Mouse (Mus musculus): ENCODE results near the gene Kazald1.
"Not testable (repeated sequence)": the region's sequence is repeated elsewhere in the genome, so short reads cannot be mapped to it uniquely, and the experiment has no call there.

Kazald1 gene

GRCm38 (mm10) chr19:45074580-45075322, at the start of gene Kazald1:
TSS of gene Kazald1 (plus strand) at chr19:45075241.
- DNase-seq (ENCODE audit: low spot score) = peak; percentile 94

- no peak for DNase-seq (ENCODE audit: low spot score)
Measured at GRCm38 (mm10) chr19:45025937-45026568, 49.0 kb upstream of the Kazald1 start.

- no peak for DNase-seq (ENCODE audit: low spot score)
Measured at GRCm38 (mm10) chr19:45026958-45027670, 47.9 kb upstream of the Kazald1 start.

DNA sequence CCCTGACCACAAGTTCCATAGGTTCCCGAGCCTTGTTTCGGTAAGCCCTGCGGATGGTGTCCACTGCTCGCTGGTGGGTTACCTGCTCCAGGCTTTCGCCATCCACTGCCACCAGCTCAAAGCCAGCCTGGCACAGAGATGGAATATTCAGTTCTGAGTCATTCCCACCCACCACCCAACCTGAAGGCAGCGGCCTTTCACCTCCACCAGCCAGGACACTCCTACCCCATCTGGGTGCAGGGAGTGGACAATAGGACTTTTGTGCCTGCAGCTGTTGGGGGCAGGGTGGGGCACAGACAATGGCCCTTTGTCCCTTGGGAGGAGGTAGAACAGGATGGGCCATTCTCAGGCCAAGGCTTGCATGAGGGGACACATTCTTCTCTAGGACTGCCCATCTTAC, 47.2 kb upstream of the Kazald1 start:
- peak; percentile 46 for DNase-seq (ENCODE audit: low spot score)

GRCm38 (mm10) chr19:45028746-45029145, 46.3 kb upstream of the Kazald1 start:
- no peak for DNase-seq (ENCODE audit: low spot score)

GRCm38 (mm10) chr19:45029571-45029970, 45.5 kb upstream of the Kazald1 start:
- DNase-seq (ENCODE audit: low spot score) = no peak

GRCm38 (mm10) chr19:45030111-45030510, 44.9 kb upstream of the Kazald1 start:
- DNase-seq (ENCODE audit: low spot score) = peak; percentile 75

- peak; percentile 95 for DNase-seq (ENCODE audit: low spot score)
Measured at GRCm38 (mm10) chr19:45030746-45031693, 44.0 kb upstream of the Kazald1 start.

DNA sequence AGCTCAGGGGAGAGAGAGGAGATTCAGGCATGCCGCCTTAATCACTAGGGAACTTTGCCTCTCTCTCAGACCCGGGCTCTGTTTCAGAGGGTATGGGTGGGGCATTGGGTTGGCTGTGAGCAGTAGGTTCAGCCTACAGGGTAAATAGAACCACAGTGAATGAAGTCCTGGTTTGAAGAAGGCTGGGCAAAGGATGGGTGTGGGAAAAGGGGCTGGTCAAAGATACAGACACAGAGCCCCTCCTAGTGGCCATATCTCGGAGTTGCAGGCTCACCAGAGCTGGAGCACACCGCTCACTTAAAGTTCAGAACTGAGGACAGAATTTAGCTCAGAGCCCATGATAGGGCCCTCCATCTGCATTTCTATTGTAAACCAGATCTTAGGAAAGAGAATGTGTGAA, 43.3 kb upstream of the Kazald1 start:
- peak; percentile 88 for DNase-seq (ENCODE audit: low spot score)

DNA sequence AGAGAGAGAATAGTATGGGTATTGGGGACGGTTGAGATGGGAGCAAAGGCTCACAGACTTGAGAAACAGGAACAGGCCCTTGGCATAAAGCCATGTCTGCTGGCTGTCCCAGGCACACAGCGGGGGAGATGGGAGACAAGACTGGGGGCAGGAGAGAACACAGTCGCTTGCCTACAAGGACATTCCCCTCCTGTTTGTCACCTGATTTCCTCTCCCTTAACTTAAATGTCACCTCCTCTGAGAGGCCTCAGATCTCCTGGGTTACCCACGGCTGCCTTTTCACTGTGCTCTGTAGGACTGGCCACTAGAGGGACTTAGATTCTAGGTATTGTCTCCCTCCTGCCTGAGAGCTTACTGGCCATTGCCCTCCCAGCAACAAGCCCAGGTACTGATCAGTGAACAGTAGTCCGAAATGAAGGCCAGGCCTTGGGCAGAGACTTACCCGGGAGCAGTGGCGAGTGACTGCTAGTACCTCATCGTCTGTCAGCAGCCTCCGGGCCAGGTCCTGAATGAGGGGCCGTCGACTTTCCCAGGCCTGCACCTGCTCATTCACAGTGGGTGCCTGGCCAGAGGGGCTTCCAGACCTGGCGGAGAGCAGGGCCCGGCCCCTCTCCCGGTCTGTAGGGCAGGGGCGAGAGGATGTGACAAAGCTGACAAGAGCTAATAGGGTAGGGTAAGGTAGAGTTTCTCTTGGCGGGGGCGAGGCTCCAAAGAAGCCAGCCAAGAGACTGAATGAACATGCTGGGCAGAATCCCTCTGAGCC, 42.3 kb upstream of the Kazald1 start:
- peak; percentile 50 for DNase-seq (ENCODE audit: low spot score)

- peak; percentile 77 for DNase-seq (ENCODE audit: low spot score)
Measured at GRCm38 (mm10) chr19:45036867-45037266, 38.2 kb upstream of the Kazald1 start.

DNA sequence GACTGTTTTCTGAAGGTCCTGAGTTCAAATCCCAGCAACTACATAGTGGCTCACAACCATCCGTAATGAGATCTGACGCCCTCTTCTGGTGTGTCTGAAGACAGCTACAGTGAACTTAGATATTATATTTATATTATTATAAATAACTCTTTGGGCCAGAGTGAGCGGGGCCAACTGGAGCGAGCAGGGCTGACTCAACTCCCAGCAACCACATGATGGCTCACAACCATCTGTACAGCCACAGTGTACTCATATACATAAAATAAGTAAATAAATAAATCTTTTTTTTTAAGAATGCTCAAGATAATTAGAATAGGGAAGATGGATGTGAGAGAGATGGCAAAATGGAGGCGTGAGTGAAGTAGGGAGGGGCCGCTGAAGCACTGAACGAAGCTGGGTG, 36.8 kb upstream of the Kazald1 start:
- DNase-seq (ENCODE audit: low spot score) = not testable (repeated sequence)

GRCm38 (mm10) chr19:45040214-45040613, 34.8 kb upstream of the Kazald1 start:
- DNase-seq (ENCODE audit: low spot score) = no peak

GRCm38 (mm10) chr19:45044389-45044927, 30.6 kb upstream of the Kazald1 start:
- DNase-seq (ENCODE audit: low spot score) = no peak

DNA sequence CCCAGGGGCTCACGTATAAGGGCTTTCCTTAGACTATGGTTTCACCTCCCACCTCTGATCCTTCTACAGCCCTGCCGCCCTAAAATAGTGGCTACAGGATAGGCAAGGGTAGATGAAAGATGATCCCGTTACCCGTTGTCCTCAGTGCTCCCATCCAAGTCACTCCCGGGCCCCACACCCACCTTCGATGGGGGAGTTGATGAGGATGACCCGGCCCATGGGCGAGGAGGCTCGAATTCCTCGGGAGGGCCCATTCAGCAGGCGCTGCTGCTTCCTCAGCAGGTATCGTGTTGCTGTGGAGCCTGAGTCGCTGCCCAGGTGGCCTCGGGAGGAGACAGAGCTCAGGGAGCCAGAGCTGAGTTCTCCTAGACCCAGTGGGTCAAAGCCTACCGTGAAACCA, 29.8 kb upstream of the Kazald1 start:
- DNase-seq (ENCODE audit: low spot score) = no peak

DNA sequence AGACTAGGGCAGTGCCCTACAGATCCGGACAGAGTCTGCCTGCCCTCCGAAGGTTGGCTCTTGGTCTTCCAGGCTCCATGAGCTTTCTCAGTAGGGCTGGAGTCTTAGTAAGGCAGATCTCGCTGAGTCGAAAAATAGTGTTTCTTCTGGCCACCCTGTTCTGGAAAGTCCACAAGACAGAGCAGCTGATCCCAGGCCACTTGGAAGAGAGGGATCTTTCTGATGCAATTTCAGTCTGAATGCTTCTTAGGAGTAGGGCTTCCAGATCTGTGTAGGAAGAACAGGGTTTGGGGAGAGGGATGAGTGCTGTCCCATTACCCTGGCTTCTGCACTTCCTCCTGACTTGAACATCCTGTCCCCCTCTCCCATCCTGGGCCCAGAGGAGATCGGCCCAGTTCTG, 29.4 kb upstream of the Kazald1 start, which contains the start of gene Pdzd7:
Gene Pdzd7, minus strand, starts transcription at position 67 of the 400 bp plus-strand sequence.
- no peak for DNase-seq (ENCODE audit: low spot score)

DNA sequence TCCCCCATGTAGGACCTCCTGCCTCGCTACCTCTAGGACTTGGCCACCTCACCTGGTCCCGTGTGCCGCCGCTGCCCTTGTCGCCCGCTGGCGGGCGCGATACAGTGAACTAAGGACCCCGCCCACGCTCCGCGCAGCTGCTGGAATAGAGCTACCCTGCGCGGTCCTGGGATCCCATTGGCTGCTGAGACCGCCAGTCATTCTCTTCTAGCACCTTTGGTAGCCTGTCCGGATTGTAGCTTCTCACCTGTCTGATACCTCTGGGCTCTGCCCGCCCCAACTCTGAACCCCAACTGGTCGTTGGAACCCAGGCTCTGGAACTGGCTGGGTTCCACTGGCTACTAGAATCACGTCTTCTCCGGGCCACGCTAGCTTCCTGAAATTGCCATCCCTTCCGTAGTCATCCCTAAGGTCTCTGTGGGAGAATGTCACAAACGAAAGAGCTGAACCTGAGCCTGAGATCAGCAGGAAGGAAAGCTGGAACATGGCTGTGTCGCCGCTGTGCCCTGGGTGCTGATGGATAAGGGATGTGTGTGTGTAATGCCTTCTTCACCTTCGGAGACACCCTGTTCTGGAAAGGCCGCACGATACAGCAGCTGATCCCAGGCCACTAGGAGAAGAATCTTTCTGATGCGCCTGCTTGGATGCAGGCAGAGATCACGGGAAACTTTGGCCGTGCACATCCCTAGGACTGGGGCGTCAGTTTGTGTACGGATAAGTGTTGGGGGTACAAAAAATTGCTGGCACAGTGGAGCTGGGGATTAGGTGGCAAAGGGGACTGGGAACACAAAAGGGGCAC, 28.3 kb upstream of the Kazald1 start:
- DNase-seq (ENCODE audit: low spot score) = peak; percentile 78

GRCm38 (mm10) chr19:45047417-45047934, 27.6 kb upstream of the Kazald1 start, which contains the start of gene Sfxn3:
TSS of gene Sfxn3 (plus strand) at chr19:45047503.
- peak; percentile 78 for DNase-seq (ENCODE audit: low spot score)

- DNase-seq (ENCODE audit: low spot score) = no peak
Measured at GRCm38 (mm10) chr19:45047935-45048643, 27.0 kb upstream of the Kazald1 start.

Measured in embryo, embryonic 10 days (tissue).